Mouse (Mus musculus) limb, embryonic 14.5 days (tissue): ENCODE measurements around the gene Slc28a1. TPM values are rescaled to one million over a fixed set of nuclear protein-coding genes. Genes with fewer than 3 reads are reported as not detected.
A peak's percentile ranks its signal among the peaks of the same experiment; 100 is the strongest.

Experiments used
- ATAC-seq: fragments of 200-750 bp; cut with Nextera tagmentation; 2 replicates; pipeline ENCODE4 v1.8.0; 2017; ENCODE audit warnings: low read depth, moderate number of reproducible peaks, moderate TSS enrichment; ENCODE audit not compliant: low FRiP score
- DNase-seq: peaks from one replicate; pipeline ENCODE4 v3.0.0-alpha.2; 2015; ENCODE audit warnings: low spot score
- H3K27ac ChIP-seq: fragments of 300-500 bp; sonication (generic); replicated peaks from 2 replicates; pipeline ENCODE4 v1.5.1; 2014; ENCODE audit warnings: low read depth, mild to moderate bottlenecking, low read length, moderate library complexity, mixed read lengths
- H3K27me3 ChIP-seq: fragments of 300-500 bp; sonication (generic); 2 replicates; pipeline ENCODE4 v1.6.1; 2014; ENCODE audit warnings: low read length, mixed read lengths; ENCODE audit not compliant: control insufficient read depth, insufficient read depth
- H3K36me3 ChIP-seq: fragments of 300-500 bp; sonication (generic); 2 replicates; pipeline ENCODE4 v1.6.1; 2014; ENCODE audit warnings: mild to moderate bottlenecking, low read length, moderate library complexity, mixed read lengths; ENCODE audit not compliant: control insufficient read depth, insufficient read depth
- H3K4me1 ChIP-seq: fragments of 300-500 bp; sonication (generic); 2 replicates; pipeline ENCODE4 v1.6.1; 2014; ENCODE audit warnings: antibody characterized with exemption, low read length, mixed read lengths; ENCODE audit not compliant: control insufficient read depth, insufficient read depth
- H3K4me2 ChIP-seq: fragments of 300-500 bp; sonication (generic); replicated peaks from 2 replicates; pipeline ENCODE4 v1.6.1; 2014; ENCODE audit warnings: low read depth, mild to moderate bottlenecking, low read length, moderate library complexity; ENCODE audit not compliant: severe bottlenecking
- H3K4me3 ChIP-seq: fragments of 300-500 bp; sonication (generic); replicated peaks from 2 replicates; pipeline ENCODE4 v1.5.1; 2014; ENCODE audit warnings: low read length
- H3K9ac ChIP-seq: fragments of 300-500 bp; sonication (generic); 2 replicates; pipeline ENCODE4 v1.6.1; 2014; ENCODE audit warnings: mild to moderate bottlenecking, low read depth, low read length, moderate library complexity; ENCODE audit not compliant: severe bottlenecking
- H3K9me3 ChIP-seq: fragments of 300-500 bp; sonication (generic); 2 replicates; pipeline ENCODE4 v1.6.1; 2016; ENCODE audit warnings: low read length; ENCODE audit not compliant: control insufficient read depth
- POLR2A ChIP-seq: fragments of 200-500 bp; IDR thresholded peaks from 2 replicates; pipeline ENCODE4 v1.8.0; 2012; ENCODE audit warnings: inconsistent platforms, mild to moderate bottlenecking, moderate library complexity, borderline replicate concordance; ENCODE audit not compliant: insufficient read depth, insufficient read length; ENCODE audit errors: extremely low read depth
- WGBS: fragments of 180-500 bp; shearing (Covaris S2); extraction: QIAGEN DNeasy Blood & Tissue Kit; methylation state at CpG from one replicate; pipeline ENCODE4 v1.1.7; 2014; 5-methylcytosine and 5-hydroxymethylcytosine counted together
- polyA plus RNA-seq, 2 experiments: library from polyadenylated mRNA; depleted of rRNA in 1 of 2; stranded (reverse) in 1 of 2; unstranded in 1 of 2; fragments of >200 nt; fragmentation: Nextera tagmentation in 1 of 2; extraction: Ambion mirVana in 1 of 2; gene quantifications; 2 replicates each; pipeline versions ENCODE4 v1.2.1 to v1.2.3; 2012 to 2014

Gene Slc28a1
- polyA plus RNA-seq, 2 experiments: 0.06 to 0.26 TPM

- ATAC-seq (no peak), DNase-seq (no peak)
- H3K9ac ChIP-seq: no peak overlapping the region
- no peak overlapping the region for H3K4me2 ChIP-seq
- no peak for TF ChIP-seq POLR2A
- H3K4me1 ChIP-seq: peaks cover 6% of the 10 kb centered on the region; the same call in 1 of the 2 replicates
- H3K9me3 ChIP-seq: peaks cover 3% of the 10 kb centered on the region; the same call in 1 of the 2 replicates
- no peaks in the 10 kb centered on the region for H3K27me3 ChIP-seq
- 56% methylated on average over 7 of the region's 7 CpGs for WGBS
- H3K27ac ChIP-seq: no peak overlapping the region
- H3K4me3 ChIP-seq: no peak overlapping the region
- no peaks in the 10 kb centered on the region for H3K36me3 ChIP-seq
Observed at GRCm38 (mm10) chr7:81075299-81075698, 39.3 kb upstream of the Slc28a1 start.

GRCm38 (mm10) chr7:81075732-81076131 is 38.9 kb upstream of the Slc28a1 start:
- Histone ChIP-seq H3K27ac (no peak overlapping the region), H3K9me3 (peaks cover 3% of the 10 kb centered on the region; the same call in 1 of the 2 replicates), H3K36me3 (no peaks in the 10 kb centered on the region), H3K9ac (no peak overlapping the region), H3K4me2 (no peak overlapping the region), H3K4me1 (peaks cover 6% of the 10 kb centered on the region; the same call in 1 of the 2 replicates), H3K27me3 (no peaks in the 10 kb centered on the region), H3K4me3 (no peak overlapping the region)
- DNase-seq: no peak
- 84% methylated on average over 5 of the region's 5 CpGs for WGBS
- no peak for ATAC-seq
- TF ChIP-seq POLR2A: no peak

- Histone ChIP-seq H3K27me3 (no peaks in the 10 kb centered on the region), H3K27ac (no peak overlapping the region), H3K36me3 (no peaks in the 10 kb centered on the region), H3K4me1 (peaks cover 6% of the 10 kb centered on the region; the same call in 1 of the 2 replicates), H3K4me3 (no peak overlapping the region), H3K9me3 (peaks cover 3% of the 10 kb centered on the region; the same call in 1 of the 2 replicates), H3K4me2 (no peak overlapping the region), H3K9ac (no peak overlapping the region)
- ATAC-seq: no peak
- WGBS: 63% methylated on average over 6 of the region's 6 CpGs
- DNase-seq: no peak
- TF ChIP-seq POLR2A: no peak
Observed at GRCm38 (mm10) chr7:81077009-81077408, 37.6 kb upstream of the Slc28a1 start.

GRCm38 (mm10) chr7:81078740-81079139 is 35.9 kb upstream of the Slc28a1 start:
- whole genome bisulfite sequencing: 79% methylated on average over 6 of the region's 6 CpGs
- DNase-seq (peak; percentile 27), ATAC-seq (no peak)
- no peak overlapping the region for H3K4me3 ChIP-seq
- no peak overlapping the region for H3K27ac ChIP-seq
- no peak for TF ChIP-seq POLR2A
- H3K9me3 ChIP-seq: no peaks in the 10 kb centered on the region
- peaks cover 3% of the 10 kb centered on the region; the same call in 1 of the 2 replicates for H3K4me1 ChIP-seq
- H3K27me3 ChIP-seq: no peaks in the 10 kb centered on the region
- no peak overlapping the region for H3K4me2 ChIP-seq
- H3K36me3 ChIP-seq: no peaks in the 10 kb centered on the region
- H3K9ac ChIP-seq: no peak overlapping the region

GRCm38 (mm10) chr7:81093420-81093965 is 21.1 kb upstream of the Slc28a1 start:
- DNase-seq: no peak
- Histone ChIP-seq H3K9me3 (no peaks in the 10 kb centered on the region), H3K4me1 (no peaks in the 10 kb centered on the region), H3K27ac (no peak overlapping the region), H3K4me2 (no peak overlapping the region), H3K36me3 (no peaks in the 10 kb centered on the region), H3K9ac (no peak overlapping the region), H3K27me3 (no peaks in the 10 kb centered on the region), H3K4me3 (no peak overlapping the region)
- ATAC-seq: no peak
- TF ChIP-seq POLR2A: no peak
- WGBS: 61% methylated on average over 18 of the region's 18 CpGs
